Mouse (Mus musculus): Measurements from ENCODE around the gene Olfr380. TPM values are rescaled to one million over a fixed set of nuclear protein-coding genes. Genes with fewer than 3 reads are reported as not detected.

The Olfr380 gene
- not detected in 2 replicates for polyA plus RNA-seq (2015; fragmentation: Nextera tagmentation; extraction: Ambion mirVana)

GRCm38 (mm10) chr11:73457408-73457807, at the start of gene Olfr380:
Gene Olfr380, minus strand, starts transcription at chr11:73457508.
- ATAC-seq (ENCODE audit: low FRiP score, low TSS enrichment), result no peak
- Histone ChIP-seq H3K4me2 (replicated peaks; ENCODE audit: low read depth, low read length) (no peak within 1 kb of the TSS), H3K36me3 (ENCODE audit: insufficient read depth, low read length) (no peaks in the 10 kb centered on the region), H3K9me3 (ENCODE audit: low read length) (no peaks in the 10 kb centered on the region), H3K4me3 (ENCODE audit: low read length) (no peak within 1 kb of the TSS), H3K27me3 (ENCODE audit: insufficient read depth, low read length) (no peaks in the 10 kb centered on the region), H3K9ac (replicated peaks; ENCODE audit: low read length) (no peak within 1 kb of the TSS), H3K27ac (ENCODE audit: low read length) (no peak within 1 kb of the TSS), H3K4me1 (ENCODE audit: insufficient read depth, low read length) (no peaks in the 10 kb centered on the region)
- WGBS, result 94% methylated on average over 1 of the region's 1 CpGs

- Histone ChIP-seq H3K27ac (ENCODE audit: low read length) (no peak within 1 kb of the TSS), H3K27me3 (ENCODE audit: insufficient read depth, low read length) (no peaks in the 10 kb centered on the region), H3K9me3 (ENCODE audit: low read length) (no peaks in the 10 kb centered on the region), H3K4me2 (replicated peaks; ENCODE audit: low read depth, low read length) (no peak within 1 kb of the TSS), H3K9ac (replicated peaks; ENCODE audit: low read length) (no peak within 1 kb of the TSS), H3K4me1 (ENCODE audit: insufficient read depth, low read length) (no peaks in the 10 kb centered on the region), H3K4me3 (ENCODE audit: low read length) (no peak within 1 kb of the TSS), H3K36me3 (ENCODE audit: insufficient read depth, low read length) (no peaks in the 10 kb centered on the region)
- no peak for ATAC-seq (ENCODE audit: low FRiP score, low TSS enrichment)
These were observed 34.2 kb upstream of the Olfr380 start, which contains the start of gene Olfr381 for GRCm38 (mm10) chr11:73491503-73491902. Gene Olfr381, minus strand, starts transcription at chr11:73491603.

- no peak within 1 kb of the TSS for H3K4me3 ChIP-seq (ENCODE audit: low read length)
- no peaks in the 10 kb centered on the region for H3K36me3 ChIP-seq (ENCODE audit: insufficient read depth, low read length)
- ATAC-seq (ENCODE audit: low FRiP score, low TSS enrichment), result no peak
- no peaks in the 10 kb centered on the region for H3K4me1 ChIP-seq (ENCODE audit: insufficient read depth, low read length)
- no peak within 1 kb of the TSS for H3K4me2 ChIP-seq (replicated peaks; ENCODE audit: low read depth, low read length)
- WGBS, result 90% methylated on average over 1 of the region's 1 CpGs
- no peaks in the 10 kb centered on the region for H3K9me3 ChIP-seq (ENCODE audit: low read length)
- no peak within 1 kb of the TSS for H3K9ac ChIP-seq (replicated peaks; ENCODE audit: low read length)
- no peaks in the 10 kb centered on the region for H3K27me3 ChIP-seq (ENCODE audit: insufficient read depth, low read length)
- no peak within 1 kb of the TSS for H3K27ac ChIP-seq (ENCODE audit: low read length)
These were observed 28.9 kb downstream of the Olfr380 start, which contains the start of gene Olfr378 for GRCm38 (mm10) chr11:73428377-73428776. Gene Olfr378, minus strand, starts transcription at chr11:73428477.

Other genes with a start within 250 kb of the Olfr380 start
- 0.24 TPM in 1 of 2 replicates, not detected in the other for gene Trpv1, start 223.2 kb downstream of the Olfr380 start, polyA plus RNA-seq (2015; fragmentation: Nextera tagmentation; extraction: Ambion mirVana)
- gene Trpv3, start 190.1 kb downstream of the Olfr380 start, polyA plus RNA-seq (2015; fragmentation: Nextera tagmentation; extraction: Ambion mirVana), result 0.12 and 0.21 TPM in 2 replicates
- gene Aspa, start 127.9 kb downstream of the Olfr380 start, polyA plus RNA-seq (2015; fragmentation: Nextera tagmentation; extraction: Ambion mirVana), result 30.8 and 32.0 TPM in 2 replicates
- gene Gm49340, start 127.8 kb downstream of the Olfr380 start, polyA plus RNA-seq (2015; fragmentation: Nextera tagmentation; extraction: Ambion mirVana), result not detected in 2 replicates
- 0.27 and 0.29 TPM in 2 replicates for gene Spata22, start 127.8 kb downstream of the Olfr380 start, polyA plus RNA-seq (2015; fragmentation: Nextera tagmentation; extraction: Ambion mirVana)
- gene Olfr20, start 106.7 kb downstream of the Olfr380 start, polyA plus RNA-seq (2015; fragmentation: Nextera tagmentation; extraction: Ambion mirVana), result not detected in 2 replicates
- gene Olfr376, start 86.3 kb downstream of the Olfr380 start, polyA plus RNA-seq (2015; fragmentation: Nextera tagmentation; extraction: Ambion mirVana), result not detected in 2 replicates
- gene Olfr1, start 57.9 kb downstream of the Olfr380 start, polyA plus RNA-seq (2015; fragmentation: Nextera tagmentation; extraction: Ambion mirVana), result not detected in 2 replicates
- not detected in 2 replicates for gene Olfr378, start 29.0 kb downstream of the Olfr380 start, polyA plus RNA-seq (2015; fragmentation: Nextera tagmentation; extraction: Ambion mirVana)
- not detected in 2 replicates for gene Olfr381, start 34.1 kb upstream of the Olfr380 start, polyA plus RNA-seq (2015; fragmentation: Nextera tagmentation; extraction: Ambion mirVana)
- gene Olfr382, start 59.7 kb upstream of the Olfr380 start, polyA plus RNA-seq (2015; fragmentation: Nextera tagmentation; extraction: Ambion mirVana), result not detected in 2 replicates
- not detected in 2 replicates for gene Olfr385, start 135.5 kb upstream of the Olfr380 start, polyA plus RNA-seq (2015; fragmentation: Nextera tagmentation; extraction: Ambion mirVana)
- not detected in 2 replicates for gene Olfr384, start 141.1 kb upstream of the Olfr380 start, polyA plus RNA-seq (2015; fragmentation: Nextera tagmentation; extraction: Ambion mirVana)
- not detected in 2 replicates for gene Zfp735, start 231.3 kb upstream of the Olfr380 start, polyA plus RNA-seq (2015; fragmentation: Nextera tagmentation; extraction: Ambion mirVana)